Mouse (Mus musculus): ENCODE measurements at regions not wholly inside any gene's neighbourhood (a gene's known extent, or its start where the extent isn't known, plus 50 kb on each side); places are given as distances from the start of the nearest gene placed in this dataset.

DNA sequence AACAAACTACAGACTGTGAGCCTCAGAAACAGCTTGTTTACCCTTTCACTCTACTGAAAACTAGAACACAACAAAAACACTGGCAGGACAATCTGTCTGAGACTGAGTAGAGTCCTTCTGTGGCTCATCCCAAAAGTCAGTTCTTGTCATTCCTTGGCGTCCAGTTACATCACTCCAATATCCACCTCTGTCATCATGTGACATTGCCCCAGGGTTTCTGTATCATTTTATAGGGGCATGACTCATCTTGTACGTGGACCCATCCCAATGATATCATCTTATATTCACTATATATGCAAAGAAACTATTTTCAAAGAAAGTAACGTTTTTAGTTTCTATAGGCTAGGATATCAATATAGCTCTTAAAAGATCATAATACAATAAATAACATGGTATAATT, 152.3 kb downstream of the Dkk2 start:
- H3K4me1 ChIP-seq (ENCODE audit: control insufficient read depth, insufficient read depth, low read length) = no peaks in the 10 kb centered on the region
- TF ChIP-seq CTCF (IDR thresholded peaks at IDR 0.05; ENCODE audit: low read depth, low read length) (no peak), EP300 (IDR thresholded peaks at IDR 0.05; ENCODE audit: insufficient read depth, low read depth, low read length) (no peak), POLR2A (IDR thresholded peaks at IDR 0.05; ENCODE audit: insufficient read depth, low read length) (no peak)

DNA sequence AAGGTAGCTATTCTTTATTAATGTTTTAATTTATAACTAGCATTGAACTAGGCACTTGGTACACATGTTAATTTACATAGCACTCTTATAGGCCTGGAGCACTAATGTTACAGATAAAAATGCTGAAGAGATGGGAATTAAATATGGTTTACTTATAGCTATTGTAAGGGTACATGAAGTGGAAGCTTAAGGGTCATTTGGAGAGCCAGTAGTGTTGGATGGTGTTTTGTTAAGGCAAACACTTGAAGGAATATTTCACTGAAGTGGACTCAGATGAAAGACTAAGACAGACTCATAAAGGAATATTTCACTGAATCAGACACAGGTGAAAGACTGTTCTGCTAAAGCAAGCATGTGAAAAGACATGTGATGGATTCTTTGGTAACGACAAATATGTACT, 172.7 kb downstream of the Dkk2 start:
- H3K4me1 ChIP-seq (ENCODE audit: control insufficient read depth, insufficient read depth, low read length) = no peaks in the 10 kb centered on the region
- H3K9ac ChIP-seq (ENCODE audit: low read depth, poor library complexity, severe bottlenecking) = no peak overlapping the region
- no peak overlapping the region for H3K4me3 ChIP-seq (ENCODE audit: low read depth, low read length)
- no peaks in the 10 kb centered on the region for H3K36me3 ChIP-seq (ENCODE audit: control insufficient read depth, insufficient read depth, low read length, poor library complexity, severe bottlenecking)
- no peaks in the 10 kb centered on the region for H3K27me3 ChIP-seq (ENCODE audit: control insufficient read depth, insufficient read depth, low read length, poor library complexity, severe bottlenecking)
- H3K27ac ChIP-seq (ENCODE audit: insufficient read depth, low read length) = no peak overlapping the region
- no peaks in the 10 kb centered on the region for H3K9me3 ChIP-seq (replicated peaks; ENCODE audit: control insufficient read depth, insufficient read depth, low read length, poor library complexity, severe bottlenecking)
- TF ChIP-seq POLR2A (IDR thresholded peaks at IDR 0.05; ENCODE audit: insufficient read depth, low read length) (no peak), CTCF (IDR thresholded peaks at IDR 0.05; ENCODE audit: low read depth, low read length) (no peak), EP300 (IDR thresholded peaks at IDR 0.05; ENCODE audit: insufficient read depth, low read depth, low read length) (no peak)

More for the DNA sequence above, 152.3 kb downstream of the Dkk2 start:
- Histone ChIP-seq H3K36me3 (ENCODE audit: control insufficient read depth, insufficient read depth, low read length, poor library complexity, severe bottlenecking) (no peaks in the 10 kb centered on the region), H3K9me3 (replicated peaks; ENCODE audit: control insufficient read depth, insufficient read depth, low read length, poor library complexity, severe bottlenecking) (no peaks in the 10 kb centered on the region), H3K4me3 (ENCODE audit: low read depth, low read length) (no peak overlapping the region), H3K27me3 (ENCODE audit: control insufficient read depth, insufficient read depth, low read length, poor library complexity, severe bottlenecking) (no peaks in the 10 kb centered on the region; the same call in 1 of the 2 replicates), H3K27ac (ENCODE audit: insufficient read depth, low read length) (no peak overlapping the region), H3K9ac (ENCODE audit: low read depth, poor library complexity, severe bottlenecking) (no peak overlapping the region)

DNA sequence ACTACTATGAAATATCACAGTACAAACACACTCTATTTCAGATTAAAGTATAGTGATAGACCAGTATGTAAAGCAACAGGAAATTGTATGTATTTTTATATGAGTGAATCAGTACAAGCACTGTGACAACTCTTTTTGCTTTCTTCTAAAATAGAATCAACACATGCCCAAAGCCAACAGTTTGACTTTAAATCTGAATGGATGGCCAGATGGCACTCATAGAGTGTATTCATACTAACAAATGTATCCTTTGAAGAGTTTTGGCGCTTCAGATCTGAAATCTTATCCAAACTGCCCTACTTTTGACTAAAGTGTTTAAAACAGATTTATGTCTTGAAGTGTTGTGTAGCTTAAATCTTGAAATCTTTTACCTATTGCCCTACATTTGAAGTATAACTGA, 184.5 kb downstream of the Dkk2 start:
- H3K36me3 ChIP-seq (ENCODE audit: control insufficient read depth, insufficient read depth, low read length, poor library complexity, severe bottlenecking) = no peaks in the 10 kb centered on the region
- H3K27me3 ChIP-seq (ENCODE audit: control insufficient read depth, insufficient read depth, low read length, poor library complexity, severe bottlenecking) = no peaks in the 10 kb centered on the region
- no peak overlapping the region for H3K27ac ChIP-seq (ENCODE audit: insufficient read depth, low read length)
- H3K9ac ChIP-seq (ENCODE audit: low read depth, poor library complexity, severe bottlenecking) = no peak overlapping the region
- H3K4me3 ChIP-seq (ENCODE audit: low read depth, low read length) = no peak overlapping the region
- TF ChIP-seq EP300 (IDR thresholded peaks at IDR 0.05; ENCODE audit: insufficient read depth, low read depth, low read length) (no peak), POLR2A (IDR thresholded peaks at IDR 0.05; ENCODE audit: insufficient read depth, low read length) (no peak), CTCF (IDR thresholded peaks at IDR 0.05; ENCODE audit: low read depth, low read length) (no peak)
- no peaks in the 10 kb centered on the region for H3K4me1 ChIP-seq (ENCODE audit: control insufficient read depth, insufficient read depth, low read length)
- H3K9me3 ChIP-seq (replicated peaks; ENCODE audit: control insufficient read depth, insufficient read depth, low read length, poor library complexity, severe bottlenecking) = no peaks in the 10 kb centered on the region

DNA sequence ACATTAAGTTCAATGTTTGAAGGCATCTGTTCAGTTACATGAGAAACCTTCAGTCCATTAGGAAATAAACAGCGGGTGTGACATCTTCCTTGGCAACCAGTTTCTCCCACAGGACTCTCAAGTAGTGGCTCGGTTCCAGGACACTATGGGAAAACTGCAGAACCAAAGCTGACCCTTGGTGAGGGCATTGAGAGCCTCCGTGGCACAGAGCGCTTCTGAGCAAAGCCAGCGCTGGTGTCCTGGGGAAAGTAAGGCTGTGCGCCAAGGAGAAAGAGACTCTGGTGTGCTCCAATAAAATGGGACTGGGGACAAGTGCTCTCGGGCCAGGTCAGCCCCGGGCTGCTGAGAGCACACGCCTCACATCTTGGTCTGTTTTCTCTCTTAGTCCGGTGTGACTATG, 189.7 kb downstream of the Dkk2 start:
- Histone ChIP-seq H3K4me3 (ENCODE audit: low read depth, low read length) (no peak overlapping the region), H3K36me3 (ENCODE audit: control insufficient read depth, insufficient read depth, low read length, poor library complexity, severe bottlenecking) (no peaks in the 10 kb centered on the region), H3K4me1 (ENCODE audit: control insufficient read depth, insufficient read depth, low read length) (no peaks in the 10 kb centered on the region), H3K9ac (ENCODE audit: low read depth, poor library complexity, severe bottlenecking) (no peak overlapping the region), H3K27ac (ENCODE audit: insufficient read depth, low read length) (no peak overlapping the region), H3K9me3 (replicated peaks; ENCODE audit: control insufficient read depth, insufficient read depth, low read length, poor library complexity, severe bottlenecking) (no peaks in the 10 kb centered on the region), H3K27me3 (ENCODE audit: control insufficient read depth, insufficient read depth, low read length, poor library complexity, severe bottlenecking) (no peaks in the 10 kb centered on the region)
- TF ChIP-seq POLR2A (IDR thresholded peaks at IDR 0.05; ENCODE audit: insufficient read depth, low read length) (no peak), EP300 (IDR thresholded peaks at IDR 0.05; ENCODE audit: insufficient read depth, low read depth, low read length) (no peak), CTCF (IDR thresholded peaks at IDR 0.05; ENCODE audit: low read depth, low read length) (no peak)

DNA sequence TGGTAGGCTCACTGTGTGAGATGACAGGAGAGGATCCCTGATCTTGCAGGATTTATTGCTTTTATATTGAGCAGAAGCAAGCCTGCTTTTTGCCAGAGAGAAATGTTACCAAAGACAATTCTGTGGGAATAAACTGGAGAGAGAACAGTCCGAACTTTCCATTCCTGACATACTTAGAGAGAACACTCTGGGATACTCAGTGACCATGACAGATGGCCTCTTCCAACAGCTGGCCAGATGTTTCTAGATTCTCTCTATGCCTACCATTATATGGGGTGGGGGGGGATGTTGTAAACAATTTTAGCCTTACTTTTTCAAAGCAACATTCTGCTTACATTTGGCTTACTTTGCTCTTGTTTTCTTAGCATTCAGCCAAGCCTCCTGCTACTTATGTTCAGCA, 192.7 kb downstream of the Dkk2 start:
- no peak overlapping the region for H3K27ac ChIP-seq (ENCODE audit: insufficient read depth, low read length)
- no peaks in the 10 kb centered on the region for H3K9me3 ChIP-seq (replicated peaks; ENCODE audit: control insufficient read depth, insufficient read depth, low read length, poor library complexity, severe bottlenecking)
- no peak overlapping the region for H3K4me3 ChIP-seq (ENCODE audit: low read depth, low read length)
- H3K4me1 ChIP-seq (ENCODE audit: control insufficient read depth, insufficient read depth, low read length) = no peaks in the 10 kb centered on the region
- no peaks in the 10 kb centered on the region for H3K27me3 ChIP-seq (ENCODE audit: control insufficient read depth, insufficient read depth, low read length, poor library complexity, severe bottlenecking)
- H3K9ac ChIP-seq (ENCODE audit: low read depth, poor library complexity, severe bottlenecking) = no peak overlapping the region
- TF ChIP-seq CTCF (IDR thresholded peaks at IDR 0.05; ENCODE audit: low read depth, low read length) = no peak
- TF ChIP-seq EP300 (IDR thresholded peaks at IDR 0.05; ENCODE audit: insufficient read depth, low read depth, low read length) = no peak
- no peak for TF ChIP-seq POLR2A (IDR thresholded peaks at IDR 0.05; ENCODE audit: insufficient read depth, low read length)
- no peaks in the 10 kb centered on the region for H3K36me3 ChIP-seq (ENCODE audit: control insufficient read depth, insufficient read depth, low read length, poor library complexity, severe bottlenecking)

DNA sequence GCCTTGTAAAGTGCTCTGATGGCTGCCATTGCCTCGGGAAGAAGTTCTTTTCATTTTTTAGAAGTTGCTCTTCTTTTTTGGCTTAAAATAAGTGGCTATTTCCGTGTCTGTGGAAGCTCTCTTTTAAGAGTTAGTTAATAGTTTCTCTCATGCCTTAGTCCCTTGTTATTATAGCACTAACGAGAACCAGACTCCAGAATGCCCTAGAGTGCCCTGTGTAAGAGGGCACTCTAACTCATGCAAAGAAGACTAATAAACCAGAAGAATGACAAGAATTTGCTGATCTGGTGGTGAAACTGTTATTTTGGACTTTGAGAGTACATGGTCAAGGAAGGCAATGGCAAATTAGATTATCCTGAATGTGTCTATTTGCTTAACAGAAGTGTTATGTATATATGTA, 202.6 kb downstream of the Dkk2 start:
- no peaks in the 10 kb centered on the region for H3K36me3 ChIP-seq (ENCODE audit: control insufficient read depth, insufficient read depth, low read length, poor library complexity, severe bottlenecking)
- no peaks in the 10 kb centered on the region for H3K4me1 ChIP-seq (ENCODE audit: control insufficient read depth, insufficient read depth, low read length)
- H3K4me3 ChIP-seq (ENCODE audit: low read depth, low read length) = no peak overlapping the region
- H3K27me3 ChIP-seq (ENCODE audit: control insufficient read depth, insufficient read depth, low read length, poor library complexity, severe bottlenecking) = no peaks in the 10 kb centered on the region
- TF ChIP-seq POLR2A (IDR thresholded peaks at IDR 0.05; ENCODE audit: insufficient read depth, low read length) (no peak), EP300 (IDR thresholded peaks at IDR 0.05; ENCODE audit: insufficient read depth, low read depth, low read length) (no peak), CTCF (IDR thresholded peaks at IDR 0.05; ENCODE audit: low read depth, low read length) (no peak)
- no peak overlapping the region for H3K9ac ChIP-seq (ENCODE audit: low read depth, poor library complexity, severe bottlenecking)
- no peak overlapping the region for H3K27ac ChIP-seq (ENCODE audit: insufficient read depth, low read length)
- no peaks in the 10 kb centered on the region for H3K9me3 ChIP-seq (replicated peaks; ENCODE audit: control insufficient read depth, insufficient read depth, low read length, poor library complexity, severe bottlenecking)

Data from ES-Bruce4 (cell line).